Mouse (Mus musculus): ENCODE data around the gene Gla. TPM values are rescaled to one million over a fixed set of nuclear protein-coding genes. Genes with fewer than 3 reads are reported as not detected.

Gla gene
- polyA plus RNA-seq, 1 experiment from 2014 or later: 6.1 TPM

DNA sequence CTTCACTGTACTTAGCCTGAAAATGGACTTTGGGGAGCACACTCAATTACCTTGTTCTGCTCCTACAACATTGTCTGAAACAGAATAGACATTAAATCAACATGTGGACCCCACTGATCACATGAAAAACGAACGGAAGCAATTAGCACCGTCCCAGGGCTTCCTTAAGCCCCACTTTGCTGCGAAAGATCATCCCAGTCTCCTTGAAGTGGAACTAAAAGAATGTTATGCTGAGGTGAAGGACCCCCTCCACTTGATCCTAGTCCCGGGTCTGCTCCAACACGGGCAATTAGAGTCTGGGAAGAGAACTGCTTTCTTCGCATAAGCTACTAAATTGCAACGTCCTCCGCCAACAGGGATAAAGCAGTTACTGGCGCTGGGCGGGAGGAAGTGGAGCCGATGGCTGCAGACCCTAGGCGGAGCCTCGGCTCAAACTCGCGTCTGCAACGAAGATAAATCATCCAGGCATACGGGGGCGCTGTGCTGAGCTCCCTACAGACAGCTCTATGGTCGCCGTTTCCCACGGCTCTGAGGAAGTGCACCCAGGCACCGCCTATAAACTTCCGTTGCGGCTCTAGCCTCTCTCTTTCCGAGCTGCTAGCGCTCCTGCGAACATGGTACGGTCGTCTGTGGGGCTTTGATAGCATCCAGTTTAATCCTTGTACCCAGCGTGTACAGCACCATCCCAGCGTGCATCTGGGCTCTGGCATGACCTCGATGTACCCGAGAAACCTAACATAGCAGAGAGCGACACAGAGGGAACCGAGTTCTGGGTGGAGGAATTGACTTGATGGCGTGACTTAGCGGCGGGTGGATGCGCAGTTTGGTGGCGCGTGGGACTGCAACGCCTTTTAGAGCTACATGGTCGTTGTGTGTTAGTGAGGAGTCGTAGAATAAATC, 15.6 kb downstream of the Gla start, which contains the start of gene Rpl36a:
Gene Rpl36a, plus strand, starts transcription at position 552 of the 900 bp plus-strand sequence.
- ATAC-seq (ENCODE audit: insufficient read depth, low FRiP score, low read depth): peak; percentile 95
- H3K27ac ChIP-seq: peak within 1 kb of the TSS; percentile 80
- H3K4me3 ChIP-seq (replicated peaks): peak within 1 kb of the TSS; percentile 50
- H3K9ac ChIP-seq: peak within 1 kb of the TSS; percentile 25; the same call in 1 of the 2 replicates
- no peaks in the 10 kb centered on the region for H3K36me3 ChIP-seq
- H3K27me3 ChIP-seq (replicated peaks): no peaks in the 10 kb centered on the region
- no peaks in the 10 kb centered on the region for H3K4me1 ChIP-seq
- peak within 1 kb of the TSS; percentile 53 for H3K4me2 ChIP-seq
- 21% methylated on average over 45 of the region's 45 CpGs for WGBS
- no peaks in the 10 kb centered on the region for H3K9me3 ChIP-seq

DNA sequence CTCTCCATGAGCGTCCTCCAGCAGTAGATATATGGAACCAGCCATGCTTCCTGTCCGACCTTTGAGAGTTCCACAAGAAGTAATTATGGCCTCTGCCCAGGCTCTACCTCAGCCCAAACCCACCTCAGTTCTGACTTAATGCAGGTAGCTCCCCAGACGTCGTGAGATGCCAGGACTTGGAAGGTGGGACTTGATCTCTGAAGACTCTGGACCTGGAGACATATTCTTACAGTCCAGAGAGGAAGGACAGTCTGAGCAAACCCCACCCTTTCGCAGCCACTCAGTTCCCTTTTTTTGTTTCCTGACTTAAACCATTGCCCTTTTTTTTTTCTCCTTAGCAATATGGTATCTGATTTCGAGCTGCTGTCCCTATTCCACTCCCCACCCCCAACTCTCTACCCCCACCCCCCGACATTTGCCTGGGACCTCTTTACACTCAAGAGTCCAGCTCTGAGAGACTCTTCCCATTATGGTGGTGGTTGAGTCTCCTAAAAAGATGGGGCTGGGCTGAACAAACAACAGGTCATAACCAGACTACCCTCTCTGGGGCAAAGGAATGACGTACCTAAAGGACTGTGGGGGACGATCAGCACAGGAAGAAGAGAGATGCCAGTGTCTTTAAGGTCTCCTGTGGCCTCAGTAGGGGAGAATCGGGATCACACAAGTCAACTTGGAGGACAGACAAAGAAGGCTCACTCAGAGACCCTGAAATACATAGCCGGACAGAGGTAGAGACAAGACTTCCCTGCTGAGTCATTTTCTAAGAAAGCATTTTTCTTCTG, 17.8 kb downstream of the Gla start, which contains the start of gene Btk:
Gene Btk, minus strand, starts transcription at position 683 of the 782 bp plus-strand sequence.
- no peaks in the 10 kb centered on the region for H3K9me3 ChIP-seq
- H3K4me2 ChIP-seq: no peak within 1 kb of the TSS
- 72% methylated on average over 11 of the region's 11 CpGs for WGBS
- H3K27me3 ChIP-seq (replicated peaks): no peaks in the 10 kb centered on the region
- no peak within 1 kb of the TSS for H3K4me3 ChIP-seq (replicated peaks)
- no peak for ATAC-seq (ENCODE audit: insufficient read depth, low FRiP score, low read depth)
- no peak within 1 kb of the TSS for H3K27ac ChIP-seq
- H3K36me3 ChIP-seq: no peaks in the 10 kb centered on the region
- H3K9ac ChIP-seq: no peak within 1 kb of the TSS
- H3K4me1 ChIP-seq: no peaks in the 10 kb centered on the region

GRCm38 (mm10) chrX:134582270-134582669, 18.7 kb downstream of the Gla start:
- H3K27me3 ChIP-seq (replicated peaks): no peaks in the 10 kb centered on the region

GRCm38 (mm10) chrX:134580528-134581305, 20.2 kb downstream of the Gla start:
- ATAC-seq (ENCODE audit: insufficient read depth, low FRiP score, low read depth): no peak
- 81% methylated on average over 14 of the region's 14 CpGs for WGBS
- Histone ChIP-seq H3K9me3 (no peaks in the 10 kb centered on the region), H3K27me3 (replicated peaks) (no peaks in the 10 kb centered on the region), H3K4me2 (no peak overlapping the region), H3K4me3 (replicated peaks) (no peak overlapping the region), H3K36me3 (no peaks in the 10 kb centered on the region), H3K4me1 (no peaks in the 10 kb centered on the region), H3K9ac (no peak overlapping the region), H3K27ac (no peak overlapping the region)

More at GRCm38 (mm10) chrX:134582270-134582669, 18.7 kb downstream of the Gla start:
- H3K4me3 ChIP-seq (replicated peaks): no peak overlapping the region
- no peaks in the 10 kb centered on the region for H3K4me1 ChIP-seq
- no peak overlapping the region for H3K4me2 ChIP-seq
- no peaks in the 10 kb centered on the region for H3K36me3 ChIP-seq
- no peak overlapping the region for H3K27ac ChIP-seq
- no peaks in the 10 kb centered on the region for H3K9me3 ChIP-seq
- no peak overlapping the region for H3K9ac ChIP-seq
- 88% methylated on average over 10 of the region's 11 CpGs for WGBS
- ATAC-seq (ENCODE audit: insufficient read depth, low FRiP score, low read depth): no peak

GRCm38 (mm10) chrX:134577896-134578295, 23.0 kb downstream of the Gla start:
- H3K9ac ChIP-seq: no peak overlapping the region
- no peaks in the 10 kb centered on the region for H3K27me3 ChIP-seq (replicated peaks)
- no peak overlapping the region for H3K27ac ChIP-seq
- no peaks in the 10 kb centered on the region for H3K9me3 ChIP-seq
- H3K36me3 ChIP-seq: no peaks in the 10 kb centered on the region
- no peak overlapping the region for H3K4me3 ChIP-seq (replicated peaks)
- no peak overlapping the region for H3K4me2 ChIP-seq
- no peaks in the 10 kb centered on the region for H3K4me1 ChIP-seq
- ATAC-seq (ENCODE audit: insufficient read depth, low FRiP score, low read depth): no peak
- WGBS: 76% methylated on average over 4 of the region's 4 CpGs

GRCm38 (mm10) chrX:134566536-134567222, 34.2 kb downstream of the Gla start:
- Histone ChIP-seq H3K27me3 (replicated peaks) (0 out of 2 replicates have a peak, but pooled peaks cover 2% of the 10 kb centered on the region), H3K4me3 (replicated peaks) (no peak overlapping the region), H3K36me3 (no peaks in the 10 kb centered on the region), H3K4me1 (no peaks in the 10 kb centered on the region), H3K4me2 (no peak overlapping the region), H3K9me3 (no peaks in the 10 kb centered on the region), H3K9ac (no peak overlapping the region), H3K27ac (no peak overlapping the region)
- 83% methylated on average over 8 of the region's 8 CpGs for WGBS
- no peak for ATAC-seq (ENCODE audit: insufficient read depth, low FRiP score, low read depth)

DNA sequence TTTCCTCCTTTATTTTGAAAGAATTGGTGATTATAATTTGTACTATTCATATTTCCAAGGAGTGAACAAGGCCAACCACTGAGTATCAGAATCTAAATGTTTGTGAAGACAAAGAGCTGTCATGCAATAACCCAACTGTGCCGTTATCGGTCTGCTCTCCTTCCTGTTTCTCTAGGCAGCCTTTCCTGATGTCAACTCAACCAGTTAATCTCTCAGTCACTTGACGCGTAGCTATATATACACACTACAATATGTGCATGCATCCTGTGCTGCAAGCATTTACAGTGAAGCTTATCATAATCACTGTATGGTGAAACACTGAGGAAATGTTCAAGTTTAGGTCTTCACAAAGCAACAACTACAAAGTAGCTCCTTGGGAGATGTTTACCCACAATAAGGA, 36.6 kb downstream of the Gla start:
- Histone ChIP-seq H3K4me1 (no peaks in the 10 kb centered on the region), H3K9me3 (no peaks in the 10 kb centered on the region), H3K4me2 (no peak overlapping the region), H3K4me3 (replicated peaks) (no peak overlapping the region), H3K36me3 (no peaks in the 10 kb centered on the region), H3K9ac (no peak overlapping the region), H3K27me3 (replicated peaks) (0 out of 2 replicates have a peak, but pooled peaks cover 2% of the 10 kb centered on the region), H3K27ac (no peak overlapping the region)
- no peak for ATAC-seq (ENCODE audit: insufficient read depth, low FRiP score, low read depth)
- WGBS: 80% methylated on average over 4 of the region's 4 CpGs

DNA sequence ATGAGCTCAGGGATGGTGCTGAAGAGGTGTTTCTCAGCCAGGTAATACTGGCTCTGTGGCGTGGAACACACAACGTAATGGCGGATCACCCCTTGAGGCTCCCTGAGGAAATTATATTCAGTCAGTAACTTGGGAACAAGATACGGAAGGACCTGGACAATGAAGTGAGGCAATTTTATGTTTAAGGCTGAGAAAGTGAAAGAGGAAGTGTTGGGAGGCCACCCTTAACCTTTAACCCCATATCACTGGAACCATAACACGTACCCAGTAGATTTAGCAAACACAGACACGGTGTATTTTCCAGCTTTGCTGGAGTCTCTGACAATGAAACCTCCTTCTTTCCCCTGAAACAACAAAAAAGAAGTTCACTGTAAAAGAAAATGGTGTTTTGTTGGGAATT, 46.5 kb downstream of the Gla start:
- no peaks in the 10 kb centered on the region for H3K9me3 ChIP-seq
- H3K36me3 ChIP-seq: no peaks in the 10 kb centered on the region
- no peaks in the 10 kb centered on the region for H3K27me3 ChIP-seq (replicated peaks)
- H3K4me3 ChIP-seq (replicated peaks): no peak overlapping the region
- H3K4me2 ChIP-seq: no peak overlapping the region
- H3K9ac ChIP-seq: no peak overlapping the region
- H3K27ac ChIP-seq: no peak overlapping the region
- no peak for ATAC-seq (ENCODE audit: insufficient read depth, low FRiP score, low read depth)
- 69% methylated on average over 6 of the region's 6 CpGs for WGBS
- H3K4me1 ChIP-seq: no peaks in the 10 kb centered on the region

- no peak for ATAC-seq (ENCODE audit: insufficient read depth, low FRiP score, low read depth)
- Histone ChIP-seq H3K27ac (no peak overlapping the region), H3K4me2 (no peak overlapping the region), H3K4me3 (replicated peaks) (no peak overlapping the region), H3K9me3 (no peaks in the 10 kb centered on the region), H3K27me3 (replicated peaks) (no peaks in the 10 kb centered on the region), H3K4me1 (no peaks in the 10 kb centered on the region), H3K9ac (no peak overlapping the region), H3K36me3 (no peaks in the 10 kb centered on the region)
- WGBS: 87% methylated on average over 4 of the region's 4 CpGs
Observed at GRCm38 (mm10) chrX:134553326-134553725, 47.6 kb downstream of the Gla start.

- Histone ChIP-seq H3K4me1 (no peaks in the 10 kb centered on the region), H3K9me3 (no peaks in the 10 kb centered on the region), H3K9ac (no peak overlapping the region), H3K27ac (no peak overlapping the region), H3K27me3 (replicated peaks) (no peaks in the 10 kb centered on the region), H3K4me3 (replicated peaks) (no peak overlapping the region), H3K36me3 (no peaks in the 10 kb centered on the region), H3K4me2 (no peak overlapping the region)
- 22% methylated on average over 5 of the region's 5 CpGs for WGBS
- no peak for ATAC-seq (ENCODE audit: insufficient read depth, low FRiP score, low read depth)
Observed at GRCm38 (mm10) chrX:134550903-134551302, 50.0 kb downstream of the Gla start.

DNA sequence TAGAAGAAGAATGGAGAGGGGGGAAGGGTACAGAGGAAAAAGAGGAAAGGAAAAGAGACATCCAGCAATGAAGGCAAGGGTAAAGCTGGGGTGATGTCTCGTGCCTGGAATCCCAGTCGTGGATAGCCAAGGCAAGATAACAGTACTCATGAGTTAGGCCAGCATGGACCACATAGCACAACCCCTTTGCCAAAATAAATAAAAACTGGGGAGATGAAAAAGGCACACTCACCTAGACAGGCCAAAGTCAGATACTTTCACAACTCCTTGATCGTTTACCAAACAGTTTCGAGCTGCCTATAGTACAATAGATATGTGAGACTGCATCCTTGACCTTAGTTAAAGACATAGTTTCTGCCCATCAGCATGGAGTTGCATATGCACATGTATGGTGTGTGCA, 53.6 kb downstream of the Gla start:
- no peak overlapping the region for H3K27ac ChIP-seq
- no peaks in the 10 kb centered on the region for H3K36me3 ChIP-seq
- H3K9me3 ChIP-seq: no peaks in the 10 kb centered on the region
- no peak for ATAC-seq (ENCODE audit: insufficient read depth, low FRiP score, low read depth)
- no peaks in the 10 kb centered on the region for H3K27me3 ChIP-seq (replicated peaks)
- no peaks in the 10 kb centered on the region for H3K4me1 ChIP-seq
- no peak overlapping the region for H3K4me3 ChIP-seq (replicated peaks)
- H3K4me2 ChIP-seq: no peak overlapping the region
- H3K9ac ChIP-seq: no peak overlapping the region
- WGBS: 88% methylated on average over 4 of the region's 4 CpGs

Measured in stomach, embryonic 15.5 days (tissue).